Mouse (Mus musculus) MEL (cell line): ENCODE results near the gene Ppp1r15a. TPM values are rescaled to one million over a fixed set of nuclear protein-coding genes. Genes with fewer than 3 reads are reported as not detected.

Experiments used
- DNase-seq: peaks from one replicate; pipeline ENCODE4 v3.0.0; 2011; ENCODE audit warnings: low read depth, low spot score
- H3K27ac ChIP-seq: 2 replicates; pipeline ENCODE4 v1.5.1; 2012; ENCODE audit warnings: low read depth, mild to moderate bottlenecking, control low read depth, low read length, moderate library complexity; ENCODE audit not compliant: control insufficient read depth
- H3K27me3 ChIP-seq, 2 experiments: fragments of 150-350 bp in 1 of 2; sonication (generic) in 1 of 2; 2 replicates each; pipeline ENCODE4 v1.6.1; 2012; ENCODE audit warnings: low read length in 2 of 2, mild to moderate bottlenecking in 2 of 2, improper control_type of control experiment in 1 of 2, moderate library complexity in 1 of 2; ENCODE audit not compliant: insufficient read depth in 2 of 2, control insufficient read depth in 1 of 2
- H3K36me3 ChIP-seq, 2 experiments: 2 replicates each; pipeline ENCODE4 v1.6.1; 2012 to 2014; ENCODE audit warnings: low read length in 2 of 2, improper control_type of control experiment in 1 of 2, inconsistent platforms in 1 of 2, mild to moderate bottlenecking in 1 of 2; ENCODE audit not compliant: insufficient read depth in 2 of 2, control insufficient read depth in 1 of 2
- H3K4me1 ChIP-seq, 2 experiments: fragments of 150-350 bp in 1 of 2; sonication (generic) in 1 of 2; 2 replicates each; pipeline ENCODE4 v1.6.1; 2012; ENCODE audit warnings: low read length in 2 of 2, improper control_type of control experiment in 1 of 2, mild to moderate bottlenecking in 1 of 2; ENCODE audit not compliant: insufficient read depth in 2 of 2, control insufficient read depth in 1 of 2
- H3K4me3 ChIP-seq, 2 experiments: fragments of 150-350 bp in 1 of 2; sonication (generic) in 1 of 2; 2 replicates each; pipeline ENCODE4 v1.5.1; 2012; ENCODE audit warnings: low read depth in 2 of 2, low read length in 2 of 2, mild to moderate bottlenecking in 2 of 2, moderate library complexity in 2 of 2, control low read depth in 1 of 2, improper control_type of control experiment in 1 of 2; ENCODE audit not compliant: control insufficient read depth in 1 of 2, insufficient read depth in 1 of 2
- H3K79me2 ChIP-seq: 2 replicates; pipeline ENCODE4 v1.6.1; 2012; ENCODE audit warnings: mild to moderate bottlenecking, low read length, moderate library complexity; ENCODE audit not compliant: control insufficient read depth, poor library complexity, insufficient read depth
- H3K9ac ChIP-seq: 2 replicates; pipeline ENCODE4 v1.6.1; 2012; ENCODE audit warnings: low read depth, mild to moderate bottlenecking, control low read depth, low read length, moderate library complexity; ENCODE audit not compliant: control insufficient read depth, poor library complexity, severe bottlenecking
- H3K9me3 ChIP-seq: fragments of 150-350 bp; sonication (generic); replicated peaks from 2 replicates; pipeline ENCODE4 v1.6.1; 2012; ENCODE audit warnings: mild to moderate bottlenecking, low read length, improper control_type of control experiment, moderate library complexity; ENCODE audit not compliant: insufficient read depth
- CHD2 ChIP-seq: IDR thresholded peaks from 2 replicates; pipeline ENCODE4 v1.6.1; 2011; ENCODE audit warnings: low read length, improper control_type of control experiment
- ETS1 ChIP-seq: IDR thresholded peaks from 2 replicates; pipeline ENCODE4 v1.6.1; 2012; ENCODE audit warnings: low read depth, mild to moderate bottlenecking, inconsistent platforms, low read length, improper control_type of control experiment, moderate library complexity
- GABPA ChIP-seq: IDR thresholded peaks from 2 replicates; pipeline ENCODE4 v1.6.1; 2012; ENCODE audit warnings: low read depth, mild to moderate bottlenecking, inconsistent platforms, low read length, improper control_type of control experiment, moderate library complexity
- JUND ChIP-seq: IDR thresholded peaks from 2 replicates; pipeline ENCODE4 v1.6.1; 2011; ENCODE audit warnings: low read depth, mild to moderate bottlenecking, improper control_type of control experiment, low read length
- MAX ChIP-seq: IDR thresholded peaks from 2 replicates; pipeline ENCODE4 v1.6.1; 2011; ENCODE audit warnings: low read length, improper control_type of control experiment
- MXI1 ChIP-seq: IDR thresholded peaks from 2 replicates; pipeline ENCODE4 v1.6.1; 2011; ENCODE audit warnings: mild to moderate bottlenecking, low read depth, low read length, improper control_type of control experiment
- MYB ChIP-seq: IDR thresholded peaks from 2 replicates; pipeline ENCODE4 v1.6.1; 2011; ENCODE audit warnings: mild to moderate bottlenecking, low read depth, low read length, improper control_type of control experiment
- POLR2AphosphoS5 ChIP-seq: IDR thresholded peaks from 2 replicates; pipeline ENCODE4 v1.6.1; 2012; ENCODE audit warnings: low read depth, borderline replicate concordance, mild to moderate bottlenecking, inconsistent platforms, low read length, moderate library complexity, mixed read lengths
- RAD21 ChIP-seq: IDR thresholded peaks from 2 replicates; pipeline ENCODE4 v1.6.1; 2011; ENCODE audit warnings: mild to moderate bottlenecking, low read depth, low read length, improper control_type of control experiment
- SIN3A ChIP-seq: IDR thresholded peaks from 2 replicates; pipeline ENCODE4 v1.6.1; 2012; ENCODE audit warnings: low read length, improper control_type of control experiment, inconsistent platforms
- UBTF ChIP-seq: IDR thresholded peaks from 2 replicates; pipeline ENCODE4 v1.6.1; 2012; ENCODE audit warnings: low read depth, mild to moderate bottlenecking, inconsistent platforms, low read length, improper control_type of control experiment, moderate library complexity, borderline replicate concordance; ENCODE audit not compliant: insufficient read depth
- USF2 ChIP-seq, 2 experiments: IDR thresholded peaks; 2 replicates each; pipeline ENCODE4 v1.6.1; 2011 to 2012; ENCODE audit warnings: improper control_type of control experiment in 2 of 2, low read length in 2 of 2, borderline replicate concordance in 1 of 2, inconsistent platforms in 1 of 2, low read depth in 1 of 2, mild to moderate bottlenecking in 1 of 2; ENCODE audit not compliant: insufficient read depth in 1 of 2
- ZC3H11A ChIP-seq: IDR thresholded peaks from 2 replicates; pipeline ENCODE4 v1.6.1; 2012; ENCODE audit warnings: low read depth, mild to moderate bottlenecking, inconsistent platforms, low read length, improper control_type of control experiment
- ZKSCAN1 ChIP-seq: IDR thresholded peaks from 2 replicates; pipeline ENCODE4 v1.6.1; 2012; ENCODE audit warnings: low read depth, mild to moderate bottlenecking, inconsistent platforms, low read length, improper control_type of control experiment, moderate library complexity
- ZMIZ1 ChIP-seq: IDR thresholded peaks from 2 replicates; pipeline ENCODE4 v1.6.1; 2012; ENCODE audit warnings: low read depth, mild to moderate bottlenecking, inconsistent platforms, low read length, improper control_type of control experiment, moderate library complexity
- polyA plus RNA-seq, 2 experiments: library from polyadenylated mRNA; stranded (reverse) in 1 of 2; unstranded in 1 of 2; fragments of >175 nt in 1 of 2; fragments of >200 nt in 1 of 2; gene quantifications; 2 replicates each; pipeline versions ENCODE4 v1.2.1 to v1.2.4; 2012; ENCODE audit warnings: low replicate concordance in 2 of 2, low read depth in 1 of 2; ENCODE audit not compliant: insufficient read length in 2 of 2, insufficient read depth in 1 of 2, missing spikeins in 1 of 2
- total RNA-seq: library from RNA; depleted of rRNA; stranded (reverse); fragments of 300-350 nt; gene quantifications from 2 replicates; pipeline ENCODE4 v1.2.3, GENCODE M21; 2012

The Ppp1r15a gene
- total and polyA plus RNA-seq, 3 experiments, result 27.0 to 78.0 TPM; not detected in 1

GRCm38 (mm10) chr7:45524841-45525621 is 1.0 kb downstream of the Ppp1r15a start (continued):
- peak; percentile 97 for TF ChIP-seq SIN3A
- TF ChIP-seq RAD21, result no peak
- TF ChIP-seq CHD2, result no peak
- no peak for TF ChIP-seq GABPA
- no peak for TF ChIP-seq ZC3H11A
- TF ChIP-seq ZMIZ1, result peak; percentile 36; the same call in 1 of the 2 replicates
- peak; percentile 76 for TF ChIP-seq MXI1
- TF ChIP-seq MAX, result peak; percentile 54; the same call in 1 of the 2 replicates
- no peak for TF ChIP-seq MYB
- TF ChIP-seq UBTF, result 0 out of 2 replicates have a peak, but pooled peaks have one; percentile 52
- TF ChIP-seq JUND, result no peak
- TF ChIP-seq USF2 (IDR thresholded peaks at IDR 0.05; ENCODE audit: borderline replicate concordance in 1 of 2, insufficient read depth in 1 of 2, low read depth in 1 of 2, low read length in 2 of 2), result no peak
- TF ChIP-seq ZKSCAN1, result no peak

- TF ChIP-seq POLR2AphosphoS5, result no peak
- TF ChIP-seq ETS1, result peak; percentile 43; the same call in 1 of the 2 replicates
- DNase-seq, result no peak
- Histone ChIP-seq H3K27me3 (no peaks in the 10 kb centered on the region), H3K9ac (peak overlapping the region; percentile 44), H3K79me2 (peaks cover 27% of the 10 kb centered on the region), H3K9me3 (no peaks in the 10 kb centered on the region), H3K36me3 (peaks cover 0 to 30% of the 10 kb centered on the region in 2 experiments; a peak in 2 of 4 replicates), H3K27ac (no peak overlapping the region), H3K4me3 (peak overlapping the region; percentile 39 to 42), H3K4me1 (peaks cover 4 to 17% of the 10 kb centered on the region in 2 experiments; a peak in 3 of 4 replicates)
Measured at GRCm38 (mm10) chr7:45523678-45524170, 2.3 kb downstream of the Ppp1r15a start.
